Mouse (Mus musculus) brain, embryonic 14.5 days (tissue): ENCODE measurements around the gene Tmem135. TPM values are rescaled to one million over a fixed set of nuclear protein-coding genes. Genes with fewer than 3 reads are reported as not detected.
A peak's percentile ranks its signal among the peaks of the same experiment; 100 is the strongest.

Experiments used
- DNase-seq: peaks from one replicate; pipeline ENCODE4 v3.0.0-alpha.2; 2011; ENCODE audit warnings: low read depth
- CTCF ChIP-seq: fragments of 200-500 bp; IDR thresholded peaks from 2 replicates; pipeline ENCODE4 v1.5.1; 2012; ENCODE audit warnings: inconsistent platforms, mild to moderate bottlenecking, moderate library complexity, borderline replicate concordance; ENCODE audit not compliant: insufficient read depth, insufficient read length; ENCODE audit errors: extremely low read depth
- POLR2A ChIP-seq: fragments of 200-500 bp; IDR thresholded peaks from 2 replicates; pipeline ENCODE4 v1.6.1; 2012; ENCODE audit warnings: mild to moderate bottlenecking, inconsistent platforms, borderline replicate concordance; ENCODE audit not compliant: poor library complexity, insufficient read depth, insufficient read length, severe bottlenecking; ENCODE audit errors: extremely low read depth
- polyA plus RNA-seq: library from polyadenylated mRNA; depleted of rRNA; stranded (reverse); fragments of >200 nt; gene quantifications from 2 replicates; pipeline ENCODE4 v1.2.3, GENCODE M21; 2012

The Tmem135 gene
- polyA plus RNA-seq, 1 experiment: 17.4 TPM

GRCm38 (mm10) chr7:89428804-89429203 lies 24.8 kb upstream of the Tmem135 start:
- TF ChIP-seq POLR2A: no peak
- TF ChIP-seq CTCF: no peak
- no peak for DNase-seq

GRCm38 (mm10) chr7:89427101-89427500 lies 23.1 kb upstream of the Tmem135 start:
- DNase-seq: no peak
- no peak for TF ChIP-seq CTCF
- no peak for TF ChIP-seq POLR2A

- no peak for DNase-seq
- TF ChIP-seq POLR2A (no peak), CTCF (no peak)
These were observed 22.0 kb upstream of the Tmem135 start for GRCm38 (mm10) chr7:89425803-89426725.

GRCm38 (mm10) chr7:89424659-89425058 lies 20.6 kb upstream of the Tmem135 start:
- no peak for DNase-seq
- TF ChIP-seq POLR2A (no peak), CTCF (no peak)

GRCm38 (mm10) chr7:89423688-89424255 lies 19.8 kb upstream of the Tmem135 start:
- TF ChIP-seq POLR2A (no peak), CTCF (no peak)
- DNase-seq: no peak

GRCm38 (mm10) chr7:89423194-89423593 lies 19.2 kb upstream of the Tmem135 start:
- no peak for DNase-seq
- TF ChIP-seq CTCF: no peak
- TF ChIP-seq POLR2A: no peak

GRCm38 (mm10) chr7:89422650-89423049 lies 18.6 kb upstream of the Tmem135 start:
- DNase-seq: no peak
- TF ChIP-seq POLR2A: no peak
- no peak for TF ChIP-seq CTCF

- TF ChIP-seq CTCF (no peak), POLR2A (no peak)
These were observed 17.3 kb upstream of the Tmem135 start for GRCm38 (mm10) chr7:89421294-89421693.

GRCm38 (mm10) chr7:89418917-89419679 lies 15.1 kb upstream of the Tmem135 start:
- TF ChIP-seq CTCF (no peak), POLR2A (no peak)
- DNase-seq: peak; percentile 65

More at GRCm38 (mm10) chr7:89421294-89421693, 17.3 kb upstream of the Tmem135 start:
- no peak for DNase-seq

- TF ChIP-seq CTCF (no peak), POLR2A (no peak)
- DNase-seq: no peak
These were observed 14.2 kb upstream of the Tmem135 start for GRCm38 (mm10) chr7:89418127-89418653.

GRCm38 (mm10) chr7:89417707-89418106 lies 13.7 kb upstream of the Tmem135 start:
- no peak for TF ChIP-seq CTCF
- TF ChIP-seq POLR2A: no peak
- DNase-seq: no peak
